Comparison of ENCODE assay signal across 10 mouse cellular contexts in genomic region chr3:138029351-138029750, GRCm38 (mm10). TPM values are rescaled to one million over a fixed set of nuclear protein-coding genes. Genes with fewer than 3 reads are reported as not detected.
DNase-seq lines count a peak whose midpoint lies in the region; ATAC-seq lines count a peak whose summit lies in the region.
"Had no signal": no experiment of that assay in that cellular context is flagged by ENCODE, and none has a peak within 500 bp of the region (broad histone marks: within the 10 kb centered on the region; RNA-seq: fewer than 3 reads in every experiment).

No protein-coding gene starts in this region.

- H3K4me3 ChIP-seq in heart, embryonic 10.5 days, result no peak overlapping the region
- no peak overlapping the region for H3K4me3 ChIP-seq in midbrain, embryonic 13.5 days (replicated peaks)
- H3K4me3 ChIP-seq in intestine, embryonic 15.5 days (replicated peaks), result no peak overlapping the region
- H3K4me3 ChIP-seq: lung, embryonic 15.5 days had no signal

- H3K27me3 ChIP-seq in heart, embryonic 10.5 days (ENCODE audit: insufficient read depth, poor library complexity, severe bottlenecking), result no peaks in the 10 kb centered on the region
- no peaks in the 10 kb centered on the region for H3K27me3 ChIP-seq in midbrain, embryonic 13.5 days
- no peaks in the 10 kb centered on the region for H3K27me3 ChIP-seq in intestine, embryonic 15.5 days (replicated peaks)
- H3K27me3 ChIP-seq: lung, embryonic 15.5 days had no signal

- no peaks in the 10 kb centered on the region for H3K9me3 ChIP-seq in heart, embryonic 10.5 days
- no peaks in the 10 kb centered on the region for H3K9me3 ChIP-seq in midbrain, embryonic 13.5 days
- H3K9me3 ChIP-seq in intestine, embryonic 15.5 days, result no peaks in the 10 kb centered on the region
- H3K9me3 ChIP-seq: lung, embryonic 15.5 days had no signal

- no peak overlapping the region for H3K27ac ChIP-seq in heart, embryonic 10.5 days
- H3K27ac ChIP-seq in midbrain, embryonic 13.5 days, result no peak overlapping the region
- H3K27ac ChIP-seq in intestine, embryonic 15.5 days, result no peak overlapping the region
- H3K27ac ChIP-seq: lung, embryonic 15.5 days had no signal

- H3K4me1 ChIP-seq in heart, embryonic 10.5 days, result peaks cover 16% of the 10 kb centered on the region
- no peaks in the 10 kb centered on the region for H3K4me1 ChIP-seq in midbrain, embryonic 13.5 days (replicated peaks)
- H3K4me1 ChIP-seq in intestine, embryonic 15.5 days (replicated peaks), result 0 out of 2 replicates have a peak, but pooled peaks cover 2% of the 10 kb centered on the region
- H3K4me1 ChIP-seq: lung, embryonic 15.5 days had no signal

- ATAC-seq in midbrain, embryonic 13.5 days, result no peak
- ATAC-seq in intestine, embryonic 15.5 days, result no peak

- DNase-seq in heart, adult 18-20 months, result peak; percentile 81 to 83
- DNase-seq in heart, embryonic 10.5 days (ENCODE audit: low spot score), result no peak
- DNase-seq in right cerebral cortex, postnatal 25 days, result peak; percentile 26
- no peak for DNase-seq in right cerebral cortex, postnatal 14 days
- DNase-seq in gastrocnemius, adult 8-10 months (ENCODE audit: low spot score in 2 of 2), result peak; percentile 62 to 75
- peak; percentile 89 for DNase-seq in skeletal muscle tissue, adult 2 months (ENCODE audit: low read depth, low spot score)
- DNase-seq: retina, postnatal 1 day had no signal

- no peaks in the 10 kb centered on the region for H3K36me3 ChIP-seq in heart, embryonic 10.5 days
- no peaks in the 10 kb centered on the region for H3K36me3 ChIP-seq in midbrain, embryonic 13.5 days
- no peaks in the 10 kb centered on the region for H3K36me3 ChIP-seq in intestine, embryonic 15.5 days
- H3K36me3 ChIP-seq: lung, embryonic 15.5 days had no signal

- no peak overlapping the region for H3K4me2 ChIP-seq in midbrain, embryonic 13.5 days (replicated peaks)
- no peak overlapping the region for H3K4me2 ChIP-seq in intestine, embryonic 15.5 days (replicated peaks)
- H3K4me2 ChIP-seq: lung, embryonic 15.5 days had no signal

- H3K9ac ChIP-seq in midbrain, embryonic 13.5 days (replicated peaks), result no peak overlapping the region
- no peak overlapping the region for H3K9ac ChIP-seq in intestine, embryonic 15.5 days
- H3K9ac ChIP-seq: lung, embryonic 15.5 days had no signal

- WGBS in heart, embryonic 10.5 days, result 84% methylated on average over 5 of the region's 5 CpGs
- WGBS in midbrain, embryonic 13.5 days, result 90% methylated on average over 5 of the region's 5 CpGs
- 93% methylated on average over 5 of the region's 5 CpGs for WGBS in intestine, embryonic 15.5 days

RNA-seq across cellular contexts. Expression of gene 1110002E22Rik, which starts 35.5 kb away (rescaled TPM):
- 10 to 100 TPM; 37.3 to 51.9 TPM for total RNA-seq in heart, adult 18-20 months (2021)
- 3.2 and 6.8 TPM in 2 replicates for polyA plus RNA-seq in heart, embryonic 10.5 days (2016; fragmentation: Nextera tagmentation; extraction: Ambion mirVana)
- 100 to 1,000 TPM in 1 of 4 experiments, 10 to 100 TPM in 3; 52.7 to 126 (median 95.8) TPM for total RNA-seq in gastrocnemius, adult 8-10 months (2022)
- 0.03 and 0.05 TPM in 2 replicates for polyA plus RNA-seq in midbrain, embryonic 13.5 days (2015; fragmentation: Nextera tagmentation; extraction: Ambion mirVana)
- polyA plus RNA-seq in intestine, embryonic 15.5 days (2015; fragmentation: Nextera tagmentation; extraction: Ambion mirVana), result 0.14 and 0.18 TPM in 2 replicates

RNA-seq across cellular contexts. Expression of gene Gm5105, which starts 37.8 kb away (rescaled TPM):
- 1 to 10 TPM; 1.1 to 1.2 TPM for total RNA-seq in heart, adult 18-20 months (2021)
- polyA plus RNA-seq in heart, embryonic 10.5 days (2016; fragmentation: Nextera tagmentation; extraction: Ambion mirVana), result 0.20 TPM in 1 of 2 replicates, not detected in the other
- total RNA-seq in gastrocnemius, adult 8-10 months (2022), result 1 to 10 TPM in 2 of 4 experiments, under 1 TPM in 2; 0.72 to 1.8 (median 1.2) TPM
- not detected in 2 replicates for polyA plus RNA-seq in midbrain, embryonic 13.5 days (2015; fragmentation: Nextera tagmentation; extraction: Ambion mirVana)
- 0.24 and 0.31 TPM in 2 replicates for polyA plus RNA-seq in intestine, embryonic 15.5 days (2015; fragmentation: Nextera tagmentation; extraction: Ambion mirVana)

RNA-seq across cellular contexts. Expression of gene Dapp1, which starts 48.0 kb away (rescaled TPM):
- 1 to 10 TPM; 5.4 to 9.7 TPM for total RNA-seq in heart, adult 18-20 months (2021)
- 8.7 and 9.3 TPM in 2 replicates for polyA plus RNA-seq in heart, embryonic 10.5 days (2016; fragmentation: Nextera tagmentation; extraction: Ambion mirVana)
- total RNA-seq in gastrocnemius, adult 8-10 months (2022), result 1 to 10 TPM; 1.2 to 2.4 (median 1.9) TPM
- 0.67 and 1.2 TPM in 2 replicates for polyA plus RNA-seq in midbrain, embryonic 13.5 days (2015; fragmentation: Nextera tagmentation; extraction: Ambion mirVana)
- 23.2 and 23.7 TPM in 2 replicates for polyA plus RNA-seq in intestine, embryonic 15.5 days (2015; fragmentation: Nextera tagmentation; extraction: Ambion mirVana)

Comparison
In these comparisons a context has a peak if more than half of its experiments do, and no peak if none do; other contexts are left out.
1. DNase-seq: peak in heart, adult 18-20 months (2 of 2), right cerebral cortex, postnatal 25 days (single experiment), gastrocnemius, adult 8-10 months (2 of 2) and skeletal muscle tissue, adult 2 months (single experiment); none in heart, embryonic 10.5 days (single experiment) and right cerebral cortex, postnatal 14 days (single experiment).